Comparison of ENCODE assay signal across 13 mouse cellular contexts in genomic region chr13:45397896-45398805, GRCm38 (mm10). TPM values are rescaled to one million over a fixed set of nuclear protein-coding genes. Genes with fewer than 3 reads are reported as not detected.
DNase-seq lines count a peak whose midpoint lies in the region; ATAC-seq and TF ChIP-seq lines count a peak whose summit lies in the region.
"Had no signal": no experiment of that assay in that cellular context is flagged by ENCODE, and none has a peak within 500 bp of the region (broad histone marks: within the 10 kb centered on the region; RNA-seq: fewer than 3 reads in every experiment).

No protein-coding gene starts in this region.

- TF ChIP-seq POLR2A in myocyte (IDR thresholded peaks at IDR 0.05; ENCODE audit: insufficient read length, low read depth), result no peak

- no peak for TF ChIP-seq EP300 in lung, postnatal 0 days (IDR thresholded peaks at IDR 0.05)

- H3K27me3 ChIP-seq in lung, postnatal 0 days (replicated peaks; ENCODE audit: insufficient read depth, low read length), result no peaks in the 10 kb centered on the region
- H3K27me3 ChIP-seq in embryonic facial prominence, embryonic 13.5 days, result no peaks in the 10 kb centered on the region
- no peaks in the 10 kb centered on the region for H3K27me3 ChIP-seq in myocyte (ENCODE audit: control insufficient read depth, insufficient read depth, insufficient read length)
- no peaks in the 10 kb centered on the region; the same call in none of the 2 replicates for H3K27me3 ChIP-seq in liver, embryonic 12.5 days (replicated peaks)
- H3K27me3 ChIP-seq: CH12.LX had no signal

- intact Hi-C loops in gastrocnemius, adult 2 months (cut with DNase I), result no loop called here

- H3K36me3 ChIP-seq in lung, postnatal 0 days (ENCODE audit: insufficient read depth, low read length), result no peaks in the 10 kb centered on the region
- peaks cover 18% of the 10 kb centered on the region for H3K36me3 ChIP-seq in embryonic facial prominence, embryonic 13.5 days
- H3K36me3 ChIP-seq in myocyte (ENCODE audit: control insufficient read depth, insufficient read depth), result no peaks in the 10 kb centered on the region
- H3K36me3 ChIP-seq in liver, embryonic 12.5 days, result peaks cover 70% of the 10 kb centered on the region

- no peaks in the 10 kb centered on the region for H3K9me3 ChIP-seq in lung, postnatal 0 days (ENCODE audit: low read length)
- no peaks in the 10 kb centered on the region for H3K9me3 ChIP-seq in embryonic facial prominence, embryonic 13.5 days
- no peaks in the 10 kb centered on the region for H3K9me3 ChIP-seq in liver, embryonic 12.5 days (replicated peaks)

- H3K9ac ChIP-seq in lung, postnatal 0 days (replicated peaks; ENCODE audit: low read depth), result no peak overlapping the region
- H3K9ac ChIP-seq in embryonic facial prominence, embryonic 13.5 days, result no peak overlapping the region
- H3K9ac ChIP-seq in liver, embryonic 12.5 days, result no peak overlapping the region
- H3K9ac ChIP-seq: forebrain, postnatal 0 days; hindbrain, embryonic 14.5 days had no signal

- H3K4me3 ChIP-seq in gastrocnemius, adult 2 months, result peak overlapping the region; percentile 40
- no peak overlapping the region for H3K4me3 ChIP-seq in lung, postnatal 0 days (ENCODE audit: low read depth, low read length)
- H3K4me3 ChIP-seq in embryonic facial prominence, embryonic 13.5 days, result no peak overlapping the region
- no peak overlapping the region for H3K4me3 ChIP-seq in myocyte
- no peak overlapping the region for H3K4me3 ChIP-seq in liver, embryonic 12.5 days

- H3K4me2 ChIP-seq in lung, postnatal 0 days (replicated peaks; ENCODE audit: low read depth, low read length), result no peak overlapping the region
- peak overlapping the region; percentile 69 for H3K4me2 ChIP-seq in embryonic facial prominence, embryonic 13.5 days
- peak overlapping the region; percentile 83 for H3K4me2 ChIP-seq in myocyte (ENCODE audit: low read depth)
- H3K4me2 ChIP-seq in liver, embryonic 12.5 days, result no peak overlapping the region
- H3K4me2 ChIP-seq: hindbrain, embryonic 14.5 days; liver, embryonic 11.5 days had no signal

- TF ChIP-seq CTCF in gastrocnemius, adult 2 months (IDR thresholded peaks at IDR 0.05), result no peak
- no peak for TF ChIP-seq CTCF in lung, postnatal 0 days (IDR thresholded peaks at IDR 0.05)

- DNase-seq in gastrocnemius, adult 2 months, result no peak
- DNase-seq in gastrocnemius, postnatal 4 days (ENCODE audit: low spot score in 2 of 2), result no peak
- peak; percentile 27 for DNase-seq in lung, postnatal 0 days (ENCODE audit: low spot score)
- DNase-seq in lung, postnatal 25 days (ENCODE audit: low spot score), result no peak
- no peak for DNase-seq in adrenal gland, postnatal 36 days
- DNase-seq: cerebellum, postnatal 25 days; forebrain, postnatal 0 days had no signal

- 65% methylated on average over 16 of the region's 21 CpGs for WGBS in lung, postnatal 0 days
- 35% methylated on average over 19 of the region's 21 CpGs for WGBS in embryonic facial prominence, embryonic 13.5 days
- 85% methylated on average over 16 of the region's 21 CpGs for WGBS in liver, embryonic 12.5 days (ENCODE audit: insufficient replicate concordance)

- H3K4me1 ChIP-seq in lung, postnatal 0 days (ENCODE audit: insufficient read depth, low read depth, low read length), result peaks cover 4% of the 10 kb centered on the region
- peaks cover 89% of the 10 kb centered on the region for H3K4me1 ChIP-seq in embryonic facial prominence, embryonic 13.5 days
- peaks cover 91% of the 10 kb centered on the region for H3K4me1 ChIP-seq in liver, embryonic 12.5 days

- peaks cover 55% of the 10 kb centered on the region for H3K79me2 ChIP-seq in myocyte (ENCODE audit: control insufficient read depth, insufficient read depth)

- H3ac ChIP-seq in myocyte (ENCODE audit: control insufficient read depth, insufficient read length), result no peak overlapping the region

- ATAC-seq in lung, postnatal 0 days, result no peak
- ATAC-seq in embryonic facial prominence, embryonic 13.5 days (ENCODE audit: insufficient number of reproducible peaks, insufficient read depth, low FRiP score, low TSS enrichment, low read depth), result no peak
- no peak for ATAC-seq in liver, embryonic 12.5 days
- ATAC-seq: forebrain, postnatal 0 days had no signal

- H3K27ac ChIP-seq in gastrocnemius, adult 2 months, result peak overlapping the region; percentile 25
- no peak overlapping the region for H3K27ac ChIP-seq in lung, postnatal 0 days (ENCODE audit: low read length)
- H3K27ac ChIP-seq in embryonic facial prominence, embryonic 13.5 days, result peak overlapping the region; percentile 92
- H3K27ac ChIP-seq in liver, embryonic 12.5 days, result no peak overlapping the region
- H3K27ac ChIP-seq: hindbrain, embryonic 14.5 days had no signal

TF ChIP-seq in myocyte, 11 proteins besides CTCF, POLR2A, EP300 and RAD21:
- TF ChIP-seq CEBPB (IDR thresholded peaks at IDR 0.05; ENCODE audit: insufficient read depth, poor library complexity, severe bottlenecking), result 0 out of 2 replicates have a peak, but pooled peaks have one; percentile 7
- no peak for TF ChIP-seq TCF12 (IDR thresholded peaks at IDR 0.05; ENCODE audit: insufficient read depth, poor library complexity, severe bottlenecking)

RNA-seq across cellular contexts. Expression of gene Mylip, which starts 8.6 kb away (rescaled TPM):
- 10 to 100 TPM in 1 of 2 experiments, 1 to 10 TPM in 1; 8.3 to 18.5 TPM for total RNA-seq in gastrocnemius, adult 2 months (2021)
- total RNA-seq in gastrocnemius, postnatal 4 days (2021), result 10 to 100 TPM in 1 of 2 experiments, 1 to 10 TPM in 1; 8.3 to 11.5 TPM
- 6.8 and 9.3 TPM in 2 replicates for polyA plus RNA-seq in lung, postnatal 0 days (2015; fragmentation: Nextera tagmentation; extraction: Ambion mirVana)
- 47.1 and 58.1 TPM in 2 replicates for polyA plus RNA-seq in embryonic facial prominence, embryonic 13.5 days (2015; fragmentation: Nextera tagmentation; extraction: Ambion mirVana)
- 8.3 TPM for polyA plus RNA-seq in myocyte (2012; fragmentation: generic; extraction: Trizol)
- 10 to 100 TPM; 10.1 to 10.5 TPM for total RNA-seq in adrenal gland, postnatal 36 days (2021)
- 7.0 and 7.6 TPM in 2 replicates for polyA plus RNA-seq in liver, embryonic 12.5 days (2016; fragmentation: Nextera tagmentation; extraction: Ambion mirVana)

Comparison
In these comparisons a context has a peak if more than half of its experiments do, and no peak if none do; other contexts are left out.
1. H3K27ac ChIP-seq: peak in gastrocnemius, adult 2 months (single experiment) and embryonic facial prominence, embryonic 13.5 days (single experiment); none in lung, postnatal 0 days (single experiment) and liver, embryonic 12.5 days (single experiment).
2. H3K4me2 ChIP-seq: peak in embryonic facial prominence, embryonic 13.5 days (single experiment) and myocyte (single experiment); none in lung, postnatal 0 days (single experiment) and liver, embryonic 12.5 days (single experiment).